Mouse (Mus musculus): ENCODE data around the gene Rmdn2.

Gene Rmdn2

GRCm38 (mm10) chr17:79742635-79743034 lies 131.0 kb downstream of the Rmdn2 start:
- no peak for DNase-seq (ENCODE audit: low spot score in 2 of 2)

Measured in heart, adult 9 months (tissue).